Mouse (Mus musculus): ENCODE data around the gene Mical3.

DNA sequence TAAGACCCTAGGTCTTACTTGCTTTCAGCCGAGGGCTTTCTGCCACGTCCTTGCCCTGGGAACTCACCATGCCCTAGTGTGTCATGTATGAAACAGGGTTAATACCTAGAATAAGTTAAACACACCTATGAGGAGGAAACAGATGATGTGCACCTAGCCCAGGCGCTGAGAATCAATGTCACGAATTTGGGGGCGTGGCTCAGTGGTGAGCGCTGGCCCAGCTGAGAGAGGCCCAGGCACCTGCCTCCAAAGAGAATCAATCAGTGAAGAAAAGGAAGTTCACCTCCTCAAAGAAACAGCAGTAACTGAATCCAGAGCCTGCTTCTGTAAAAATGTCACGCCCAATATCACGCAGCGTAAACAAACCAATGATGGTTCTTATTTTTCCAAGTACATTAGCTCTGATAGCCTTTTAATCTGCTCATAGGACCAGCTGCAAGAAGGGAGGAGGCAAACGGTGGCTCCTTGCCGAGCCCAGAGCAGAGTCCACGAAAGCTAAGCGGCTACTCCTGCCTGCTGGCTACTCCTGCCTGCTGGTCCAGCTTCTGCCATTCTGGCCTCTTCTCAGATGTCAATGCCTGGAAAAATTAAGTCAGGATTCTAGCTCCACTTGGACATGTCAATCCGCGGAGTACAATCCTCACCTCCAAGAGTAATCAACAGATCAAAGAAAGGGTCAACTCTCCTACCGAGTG lies 23.9 kb downstream of the Mical3 start:
- no peak for TF ChIP-seq CTCF (IDR thresholded peaks at IDR 0.05; ENCODE audit: low read depth, low read length)
- TF ChIP-seq POLR2A (IDR thresholded peaks at IDR 0.05; ENCODE audit: extremely low read depth, insufficient read depth, low read length): no peak

Measured in liver, adult 2 months (tissue).